ENCODE assay signal across 19 mouse cellular contexts in the genomic region with DNA sequence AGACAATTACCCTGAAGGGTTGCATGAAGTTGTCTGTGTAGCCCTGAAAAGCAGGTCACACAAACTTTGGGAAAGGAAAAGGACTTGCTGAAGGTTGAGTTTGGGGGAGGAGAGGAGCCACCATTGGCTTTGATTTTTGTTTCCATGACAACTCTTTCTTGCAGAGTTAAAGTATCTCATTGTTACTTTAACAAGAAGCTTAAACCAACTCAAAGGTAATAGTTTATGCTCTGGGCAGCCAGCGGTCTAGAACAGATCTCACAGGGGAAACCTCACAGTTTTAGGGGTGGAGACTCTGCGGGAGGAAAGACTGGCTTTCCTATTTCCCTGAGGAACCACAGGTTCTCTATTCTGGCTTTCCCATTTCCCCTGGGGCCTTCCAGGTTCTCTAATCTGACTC.
DNase-seq lines count a peak whose midpoint lies in the region; ATAC-seq lines count a peak whose summit lies in the region.
"Had no signal": no experiment of that assay in that cellular context is flagged by ENCODE, and none has a peak within 500 bp of the region (broad histone marks: within the 10 kb centered on the region; RNA-seq: fewer than 3 reads in every experiment).

No protein-coding gene starts in this region.

- no peaks in the 10 kb centered on the region for H3K27me3 ChIP-seq in midbrain, embryonic 15.5 days (replicated peaks)
- H3K27me3 ChIP-seq in midbrain, embryonic 10.5 days (ENCODE audit: low read depth, poor library complexity, severe bottlenecking), result 0 out of 2 replicates have a peak, but pooled peaks cover 4% of the 10 kb centered on the region
- no peaks in the 10 kb centered on the region for H3K27me3 ChIP-seq in forebrain, embryonic 11.5 days (ENCODE audit: control insufficient read depth, insufficient read depth, low read length)
- H3K27me3 ChIP-seq: embryonic facial prominence, embryonic 15.5 days; kidney, embryonic 15.5 days; liver, embryonic 12.5 days; stomach, embryonic 15.5 days had no signal

- no peaks in the 10 kb centered on the region for H3K36me3 ChIP-seq in midbrain, embryonic 15.5 days (replicated peaks)
- no peaks in the 10 kb centered on the region for H3K36me3 ChIP-seq in midbrain, embryonic 10.5 days
- H3K36me3 ChIP-seq in forebrain, embryonic 11.5 days (ENCODE audit: control insufficient read depth, insufficient read depth, low read length), result no peaks in the 10 kb centered on the region
- H3K36me3 ChIP-seq: embryonic facial prominence, embryonic 15.5 days; heart, embryonic 10.5 days; kidney, embryonic 15.5 days; liver, embryonic 12.5 days; stomach, embryonic 15.5 days had no signal

- H3K4me3 ChIP-seq in midbrain, embryonic 15.5 days, result no peak overlapping the region
- H3K4me3 ChIP-seq in midbrain, embryonic 10.5 days, result no peak overlapping the region
- H3K4me3 ChIP-seq in forebrain, embryonic 11.5 days (ENCODE audit: low read depth, low read length), result no peak overlapping the region
- H3K4me3 ChIP-seq: embryonic facial prominence, embryonic 15.5 days; heart, embryonic 10.5 days; kidney, embryonic 15.5 days; liver, embryonic 12.5 days; myocyte; stomach, embryonic 15.5 days had no signal

- WGBS in midbrain, embryonic 15.5 days, result 7% methylated on average over 2 of the region's 2 CpGs
- WGBS in midbrain, embryonic 10.5 days, result 25% methylated on average over 2 of the region's 2 CpGs
- WGBS in forebrain, embryonic 11.5 days, result 13% methylated on average over 2 of the region's 2 CpGs

- ATAC-seq in midbrain, embryonic 15.5 days (replicated peaks), result peak; percentile 64; the same call in 1 of the 2 replicates
- 0 out of 2 replicates have a peak, but pooled peaks have one; percentile 43 for ATAC-seq in forebrain, embryonic 11.5 days (replicated peaks; ENCODE audit: low FRiP score)
- ATAC-seq: intestine, embryonic 16.5 days; liver, embryonic 12.5 days had no signal

- no peak overlapping the region for H3K9ac ChIP-seq in midbrain, embryonic 15.5 days
- no peak overlapping the region for H3K9ac ChIP-seq in forebrain, embryonic 11.5 days (ENCODE audit: low read length)
- H3K9ac ChIP-seq: embryonic facial prominence, embryonic 15.5 days; kidney, embryonic 15.5 days; liver, embryonic 12.5 days; stomach, embryonic 15.5 days had no signal

- no peak for DNase-seq in midbrain, embryonic 10.5 days (ENCODE audit: low spot score)
- no peak for DNase-seq in forebrain, embryonic 11.5 days (ENCODE audit: low spot score)
- DNase-seq in forelimb bud, embryonic 11.5 days (ENCODE audit: low read depth, low spot score), result peak; percentile 27
- no peak for DNase-seq in heart, postnatal 25 days (ENCODE audit: low spot score)
- no peak for DNase-seq in adrenal gland, adult 8-10 months
- DNase-seq in spleen, postnatal 14 days (ENCODE audit: low spot score in 2 of 2), result no peak
- DNase-seq: B cell, adult 2 months; heart, postnatal 14 days; lung, adult 2 months; right cerebral cortex, postnatal 25 days; thymus, adult 2 months had no signal

- H3K9me3 ChIP-seq in midbrain, embryonic 15.5 days, result no peaks in the 10 kb centered on the region
- no peaks in the 10 kb centered on the region for H3K9me3 ChIP-seq in midbrain, embryonic 10.5 days (replicated peaks)
- no peaks in the 10 kb centered on the region for H3K9me3 ChIP-seq in forebrain, embryonic 11.5 days (ENCODE audit: control insufficient read depth, low read length)
- H3K9me3 ChIP-seq: embryonic facial prominence, embryonic 15.5 days; heart, embryonic 10.5 days; kidney, embryonic 15.5 days; liver, embryonic 12.5 days; stomach, embryonic 15.5 days had no signal

- peaks cover 19% of the 10 kb centered on the region for H3K4me1 ChIP-seq in midbrain, embryonic 15.5 days
- peaks cover 50% of the 10 kb centered on the region for H3K4me1 ChIP-seq in midbrain, embryonic 10.5 days
- H3K4me1 ChIP-seq in forebrain, embryonic 11.5 days (replicated peaks; ENCODE audit: control insufficient read depth, insufficient read depth, low read length), result peaks cover 7% of the 10 kb centered on the region
- H3K4me1 ChIP-seq: heart, embryonic 10.5 days; liver, embryonic 12.5 days; stomach, embryonic 15.5 days had no signal

- intact Hi-C loops in heart, postnatal 25 days (cut with DNase I), result no loop called here

- H3K27ac ChIP-seq in midbrain, embryonic 15.5 days, result no peak overlapping the region
- no peak overlapping the region for H3K27ac ChIP-seq in midbrain, embryonic 10.5 days (replicated peaks)
- H3K27ac ChIP-seq in forebrain, embryonic 11.5 days (ENCODE audit: low read depth, low read length), result no peak overlapping the region
- H3K27ac ChIP-seq: embryonic facial prominence, embryonic 15.5 days; heart, embryonic 10.5 days; kidney, embryonic 15.5 days; liver, embryonic 12.5 days; stomach, embryonic 15.5 days had no signal

- H3K4me2 ChIP-seq in midbrain, embryonic 15.5 days, result no peak overlapping the region
- peak overlapping the region; percentile 5; the same call in 1 of the 2 replicates for H3K4me2 ChIP-seq in forebrain, embryonic 11.5 days (ENCODE audit: low read depth, low read length, severe bottlenecking)
- H3K4me2 ChIP-seq: embryonic facial prominence, embryonic 15.5 days; kidney, embryonic 15.5 days; liver, embryonic 12.5 days; stomach, embryonic 15.5 days had no signal
